Mouse (Mus musculus) liver, adult 2 months (tissue): ENCODE results near the gene Atrnl1.

Source experiments
- CTCF ChIP-seq: fragments of 200-500 bp; IDR thresholded peaks from 2 replicates; pipeline ENCODE4 v1.5.1; 2011; ENCODE audit warnings: low read depth, low read length, control low read depth
- POLR2A ChIP-seq: fragments of 200-500 bp; IDR thresholded peaks from 2 replicates; pipeline ENCODE4 v1.6.1; 2011; ENCODE audit warnings: low read length, control low read depth; ENCODE audit not compliant: insufficient read depth; ENCODE audit errors: extremely low read depth

GRCm38 (mm10) chr19:57577256-57577655 is 33.6 kb upstream of the Atrnl1 start:
- TF ChIP-seq CTCF (no peak), POLR2A (no peak)
